Mouse (Mus musculus): ENCODE results near the gene Pfn5. TPM values are rescaled to one million over a fixed set of nuclear protein-coding genes. Genes with fewer than 3 reads are reported as not detected.

Pfn5 gene
- polyA plus RNA-seq (2015; fragmentation: Illumina TruSeq; extraction: RNeasy Lipid Tissue Mini Kit (QIAGEN cat#74804); ENCODE audit: insufficient read depth, low replicate concordance), result not detected

GRCm38 (mm10) chrX:95557887-95558286 is at the start of gene Pfn5, which contains the start of gene Asb12:
TSS of gene Pfn5 (plus strand) at chrX:95558104.
TSS of gene Asb12 (minus strand) at chrX:95557987.

Other genes starting within 250 kb of the Pfn5 start
- gene Amer1, start 113.2 kb upstream of the Pfn5 start, polyA plus RNA-seq (2015; fragmentation: Illumina TruSeq; extraction: RNeasy Lipid Tissue Mini Kit (QIAGEN cat#74804); ENCODE audit: insufficient read depth, low replicate concordance), result 7.5 TPM
- not detected for gene Asb12, start 117 bp upstream of the Pfn5 start, polyA plus RNA-seq (2015; fragmentation: Illumina TruSeq; extraction: RNeasy Lipid Tissue Mini Kit (QIAGEN cat#74804); ENCODE audit: insufficient read depth, low replicate concordance)
- 8.2 TPM for gene Zc4h2, start 100.4 kb downstream of the Pfn5 start, polyA plus RNA-seq (2015; fragmentation: Illumina TruSeq; extraction: RNeasy Lipid Tissue Mini Kit (QIAGEN cat#74804); ENCODE audit: insufficient read depth, low replicate concordance)
- 0.75 TPM for gene Zc3h12b, start 153.6 kb downstream of the Pfn5 start, polyA plus RNA-seq (2015; fragmentation: Illumina TruSeq; extraction: RNeasy Lipid Tissue Mini Kit (QIAGEN cat#74804); ENCODE audit: insufficient read depth, low replicate concordance)